Mouse (Mus musculus): Measurements from ENCODE around the gene Gm20388. TPM values are rescaled to one million over a fixed set of nuclear protein-coding genes. Genes with fewer than 3 reads are reported as not detected.

Gm20388 gene
- polyA plus RNA-seq, 1 experiment from 2014 or later = not detected

DNA sequence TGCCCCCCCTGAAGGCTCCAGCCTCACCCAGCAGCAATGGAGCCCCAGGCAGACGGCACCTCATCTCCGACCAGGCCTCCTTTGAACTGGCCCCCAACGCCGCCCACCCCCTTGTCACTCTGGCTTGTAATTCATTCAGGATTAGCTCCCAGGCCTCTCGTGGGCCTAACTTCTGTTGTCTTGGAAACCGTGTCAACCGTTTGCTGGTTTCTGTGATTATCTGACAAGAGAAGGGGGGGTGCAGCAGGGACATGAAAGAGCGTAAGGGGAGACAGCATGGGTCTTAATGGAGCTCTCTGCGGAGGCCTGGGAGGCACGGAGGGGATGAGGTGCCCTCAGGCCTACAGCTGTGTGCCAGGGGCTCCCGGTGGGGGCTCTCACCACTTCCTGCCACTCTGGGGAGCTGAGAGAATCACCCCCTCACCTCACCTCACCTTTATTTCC, 586.9 kb downstream of the Gm20388 start:
- 0 out of 2 replicates have a peak overlapping the region, but pooled peaks have one; percentile 3 for H3K4me3 ChIP-seq
- H3K4me2 ChIP-seq (replicated peaks) = peak overlapping the region; percentile 33
- ATAC-seq (replicated peaks) = no peak
- H3K27ac ChIP-seq (replicated peaks) = peak overlapping the region; percentile 63
- H3K9ac ChIP-seq (replicated peaks) = peak overlapping the region; percentile 30; the same call in 1 of the 2 replicates
- H3K4me1 ChIP-seq = peaks cover 89% of the 10 kb centered on the region
- WGBS = 5% methylated on average over 11 of the region's 11 CpGs
- H3K36me3 ChIP-seq = no peaks in the 10 kb centered on the region
- no peaks in the 10 kb centered on the region for H3K27me3 ChIP-seq
- H3K9me3 ChIP-seq = no peaks in the 10 kb centered on the region

DNA sequence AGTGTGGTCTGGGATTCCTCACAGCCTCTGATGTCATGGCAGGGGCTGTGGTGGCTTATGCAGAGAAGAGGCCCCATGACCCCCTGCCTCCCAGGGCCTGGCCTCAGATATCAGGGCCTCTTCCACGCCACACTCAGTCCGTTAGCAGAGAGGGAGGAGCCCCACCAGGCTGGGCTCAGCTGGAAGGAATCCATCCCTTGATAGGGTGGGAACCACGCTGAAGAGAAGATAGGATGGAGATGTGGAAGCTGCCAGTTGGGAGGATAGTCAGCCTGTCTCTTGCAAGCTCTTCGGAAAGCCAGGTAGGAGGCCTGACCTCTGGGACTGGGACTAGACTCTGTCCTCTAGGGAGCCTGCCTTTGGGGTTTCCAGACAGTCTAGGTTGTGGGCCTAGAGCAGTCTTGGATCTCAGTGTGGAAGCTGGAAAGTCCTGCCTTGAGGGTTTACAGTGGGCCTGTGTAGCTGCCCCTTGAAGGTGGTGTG, 587.7 kb downstream of the Gm20388 start:
- Histone ChIP-seq H3K27me3 (no peaks in the 10 kb centered on the region), H3K27ac (replicated peaks) (peak overlapping the region; percentile 63), H3K4me1 (peaks cover 89% of the 10 kb centered on the region), H3K9ac (replicated peaks) (0 out of 2 replicates have a peak overlapping the region, but pooled peaks have one; percentile 11), H3K4me3 (no peak overlapping the region), H3K36me3 (no peaks in the 10 kb centered on the region), H3K4me2 (replicated peaks) (peak overlapping the region; percentile 33), H3K9me3 (no peaks in the 10 kb centered on the region)
- ATAC-seq (replicated peaks) = no peak
- 14% methylated on average over 4 of the region's 4 CpGs for WGBS

DNA sequence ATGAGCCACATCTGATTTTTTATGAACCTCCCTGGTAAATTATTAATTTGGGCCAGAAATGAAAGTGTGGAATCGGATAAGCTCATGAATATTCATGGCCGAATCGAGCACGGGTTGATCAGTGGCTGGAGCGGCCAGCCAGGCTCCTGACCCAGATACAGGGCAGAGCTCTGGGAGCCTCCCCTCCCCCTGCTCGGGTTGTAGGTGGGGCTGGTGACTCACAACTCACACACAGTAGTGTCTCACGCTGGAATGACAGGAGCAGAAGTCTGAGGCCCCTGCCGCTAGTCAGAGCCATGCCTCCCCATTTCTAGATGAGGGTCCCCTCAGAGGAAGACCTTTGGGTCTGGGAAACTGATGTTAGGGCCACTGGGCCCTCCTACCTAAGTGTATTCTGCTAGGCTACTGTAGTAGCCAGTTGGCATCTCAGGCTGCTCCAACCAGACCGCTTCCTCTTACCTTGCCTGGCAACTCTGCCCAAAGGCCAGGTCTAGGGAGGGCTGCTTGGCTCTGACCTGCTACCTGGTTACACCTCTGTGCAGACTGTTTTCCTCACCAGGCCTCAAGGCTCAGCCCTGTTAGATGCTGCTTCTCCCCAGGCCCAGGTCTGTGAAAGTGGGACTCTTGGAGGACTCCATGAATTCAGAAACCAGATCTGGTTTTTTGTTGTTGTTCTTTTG, 588.4 kb downstream of the Gm20388 start:
- Histone ChIP-seq H3K4me2 (replicated peaks) (peak overlapping the region; percentile 33), H3K4me1 (peaks cover 89% of the 10 kb centered on the region), H3K9ac (replicated peaks) (0 out of 2 replicates have a peak overlapping the region, but pooled peaks have one; percentile 11), H3K9me3 (no peaks in the 10 kb centered on the region), H3K36me3 (no peaks in the 10 kb centered on the region), H3K27me3 (no peaks in the 10 kb centered on the region), H3K27ac (replicated peaks) (peak overlapping the region; percentile 63; the same call in 1 of the 2 replicates), H3K4me3 (no peak overlapping the region)
- WGBS = 20% methylated on average over 9 of the region's 9 CpGs
- no peak for ATAC-seq (replicated peaks)

DNA sequence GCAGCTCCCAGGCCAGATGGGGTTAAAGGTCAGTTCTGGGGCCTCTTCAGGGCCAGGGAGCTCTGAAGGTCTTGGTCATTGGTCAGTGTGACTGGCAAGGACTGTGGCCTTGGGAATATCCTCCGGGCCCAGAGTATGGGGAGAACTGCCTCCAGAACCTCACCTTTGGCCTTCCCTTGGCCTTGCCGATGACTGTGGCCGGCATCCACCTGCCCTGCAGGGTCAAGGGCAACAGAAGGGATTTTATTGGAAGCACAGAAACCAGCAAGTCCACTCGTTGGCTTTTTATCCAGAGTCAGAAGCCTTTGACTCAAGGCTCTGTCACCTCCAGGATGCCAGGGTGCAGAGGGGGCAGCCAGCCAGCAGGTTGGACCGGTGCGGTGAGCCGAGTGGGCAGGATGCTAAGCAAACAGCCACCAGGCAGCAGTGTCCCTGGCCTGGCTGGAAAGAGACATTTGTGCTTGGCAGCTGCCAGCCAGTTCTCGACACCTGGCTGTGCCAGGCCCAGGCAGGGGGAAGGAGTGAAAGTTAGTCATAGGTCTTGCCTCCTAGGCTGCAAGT, 590.1 kb downstream of the Gm20388 start:
- no peaks in the 10 kb centered on the region for H3K27me3 ChIP-seq
- no peaks in the 10 kb centered on the region for H3K36me3 ChIP-seq
- no peak for ATAC-seq (replicated peaks)
- H3K4me2 ChIP-seq (replicated peaks) = no peak overlapping the region
- H3K9me3 ChIP-seq = no peaks in the 10 kb centered on the region
- WGBS = 74% methylated on average over 8 of the region's 8 CpGs
- peaks cover 89% of the 10 kb centered on the region for H3K4me1 ChIP-seq
- no peak overlapping the region for H3K4me3 ChIP-seq
- no peak overlapping the region for H3K27ac ChIP-seq (replicated peaks)
- H3K9ac ChIP-seq (replicated peaks) = no peak overlapping the region

DNA sequence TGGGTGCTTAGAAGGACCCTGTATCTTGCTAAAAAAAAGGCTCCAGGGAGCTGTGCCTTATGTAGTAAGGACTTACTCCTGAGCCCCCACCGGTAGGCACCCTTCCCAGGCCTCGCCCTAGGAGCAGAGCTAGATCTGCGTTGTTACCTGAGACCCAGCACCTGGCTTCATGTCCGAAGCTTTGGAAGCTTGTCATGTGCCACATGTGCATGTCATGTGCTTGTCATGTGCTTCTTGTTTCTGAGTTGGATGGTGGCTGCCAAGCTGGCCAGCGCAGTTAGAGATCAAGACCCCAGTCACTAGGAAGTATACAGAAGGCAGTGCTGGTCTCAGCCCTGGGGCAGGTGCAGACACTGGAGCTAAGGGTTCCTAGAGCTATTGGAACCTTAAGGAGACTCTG, 590.8 kb downstream of the Gm20388 start:
- WGBS = 87% methylated on average over 5 of the region's 5 CpGs
- H3K27me3 ChIP-seq = no peaks in the 10 kb centered on the region
- H3K36me3 ChIP-seq = no peaks in the 10 kb centered on the region
- H3K9ac ChIP-seq (replicated peaks) = no peak overlapping the region
- peaks cover 93% of the 10 kb centered on the region for H3K4me1 ChIP-seq
- H3K4me2 ChIP-seq (replicated peaks) = no peak overlapping the region
- H3K9me3 ChIP-seq = no peaks in the 10 kb centered on the region
- H3K4me3 ChIP-seq = no peak overlapping the region
- H3K27ac ChIP-seq (replicated peaks) = no peak overlapping the region
- ATAC-seq (replicated peaks) = no peak

DNA sequence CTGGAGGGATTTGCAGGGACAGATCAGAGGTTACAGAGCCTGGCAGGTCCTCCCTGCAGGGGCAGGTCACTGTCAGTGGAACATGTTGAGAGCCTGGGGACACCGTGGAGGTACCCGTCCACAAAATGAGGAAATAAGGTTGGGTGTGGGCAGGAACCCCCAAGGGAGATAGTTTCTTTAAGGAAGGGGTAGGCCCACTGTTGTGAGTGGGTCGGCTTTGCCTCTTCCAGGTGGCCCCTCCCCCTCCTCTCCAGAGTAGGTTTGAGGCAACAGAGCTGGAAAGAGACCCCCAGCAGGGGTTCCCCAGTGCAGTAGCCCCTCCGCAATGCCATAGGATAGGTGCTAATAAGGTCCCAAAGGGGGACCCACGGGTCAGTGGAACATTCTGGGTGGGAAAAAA, 591.8 kb downstream of the Gm20388 start:
- no peaks in the 10 kb centered on the region for H3K9me3 ChIP-seq
- no peaks in the 10 kb centered on the region for H3K27me3 ChIP-seq
- H3K9ac ChIP-seq (replicated peaks) = no peak overlapping the region
- 52% methylated on average over 5 of the region's 5 CpGs for WGBS
- no peak overlapping the region for H3K4me3 ChIP-seq
- no peak for ATAC-seq (replicated peaks)
- H3K36me3 ChIP-seq = no peaks in the 10 kb centered on the region
- H3K27ac ChIP-seq (replicated peaks) = no peak overlapping the region
- no peak overlapping the region for H3K4me2 ChIP-seq (replicated peaks)
- peaks cover 93% of the 10 kb centered on the region for H3K4me1 ChIP-seq

DNA sequence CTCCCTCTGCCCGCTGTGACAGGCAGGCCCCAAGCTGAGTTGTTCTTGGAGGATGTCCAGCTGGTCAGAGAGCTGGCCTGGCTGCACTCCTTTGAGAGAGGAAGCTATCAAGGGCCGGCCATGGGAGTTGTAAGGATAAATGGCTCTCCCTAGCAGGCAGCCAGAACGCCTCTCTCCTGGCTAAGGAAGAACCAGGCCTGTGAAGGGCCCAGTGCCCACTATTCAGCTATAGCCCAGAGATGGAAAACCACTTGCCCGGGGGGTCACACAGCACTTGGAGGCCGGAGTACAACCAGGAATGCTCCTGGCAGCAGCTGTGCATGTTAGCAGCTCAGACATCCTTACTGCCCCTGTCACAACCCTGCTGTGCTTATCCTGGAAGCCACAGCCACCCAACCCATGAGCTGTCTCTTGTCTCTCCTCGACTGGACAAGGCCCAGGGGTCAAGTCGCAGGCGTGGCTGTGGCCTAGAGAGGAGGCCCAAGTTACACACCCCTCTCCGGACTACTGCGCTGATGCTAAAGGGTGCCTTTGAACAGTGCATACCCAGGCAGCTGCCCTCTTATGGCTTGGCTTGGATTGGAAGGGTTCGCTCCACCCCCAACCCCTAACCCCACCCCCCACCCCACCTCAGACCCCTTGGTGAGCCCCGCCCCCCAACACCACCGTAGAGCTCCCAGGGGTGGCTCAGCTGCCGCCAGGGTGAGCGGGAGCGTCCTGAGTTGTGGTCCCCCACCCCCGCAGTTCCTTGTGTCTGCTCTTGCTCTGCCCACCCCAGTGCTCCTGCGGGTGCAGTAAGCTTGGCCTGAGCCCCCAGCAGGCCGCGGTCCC, 593.8 kb downstream of the Gm20388 start:
- H3K36me3 ChIP-seq = no peaks in the 10 kb centered on the region
- no peaks in the 10 kb centered on the region for H3K9me3 ChIP-seq
- peak overlapping the region; percentile 88 for H3K27ac ChIP-seq (replicated peaks)
- peak overlapping the region; percentile 46 for H3K4me2 ChIP-seq (replicated peaks)
- WGBS = 5% methylated on average over 18 of the region's 20 CpGs
- peak; percentile 26; the same call in 1 of the 2 replicates for ATAC-seq (replicated peaks)
- peak overlapping the region; percentile 38 for H3K9ac ChIP-seq (replicated peaks)
- peak overlapping the region; percentile 25 for H3K4me3 ChIP-seq
- H3K4me1 ChIP-seq = peaks cover 93% of the 10 kb centered on the region
- H3K27me3 ChIP-seq = no peaks in the 10 kb centered on the region

DNA sequence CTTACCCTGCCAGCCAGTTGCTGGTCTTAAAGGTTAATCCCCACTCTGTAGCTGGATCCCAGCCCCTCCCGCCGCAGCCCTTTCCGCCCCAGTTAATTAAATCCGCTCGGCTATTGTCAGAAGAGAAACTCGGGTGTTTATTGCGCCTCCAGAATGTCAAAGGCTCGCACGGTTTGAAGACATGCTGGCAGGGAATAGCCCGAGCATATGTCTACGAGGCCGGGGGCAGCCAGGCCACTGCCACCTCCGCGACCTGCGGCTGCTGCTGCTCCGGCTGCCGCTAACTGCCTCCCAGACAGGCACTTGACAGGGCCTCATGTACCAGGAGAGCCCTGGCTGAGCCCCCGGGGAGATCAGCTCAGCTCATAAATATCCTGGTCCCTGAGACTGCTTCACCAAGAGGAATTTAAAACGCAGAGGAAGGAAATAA, 594.5 kb downstream of the Gm20388 start:
- ATAC-seq (replicated peaks) = peak; percentile 39; the same call in 1 of the 2 replicates
- no peaks in the 10 kb centered on the region for H3K27me3 ChIP-seq
- 1% methylated on average over 19 of the region's 19 CpGs for WGBS
- no peaks in the 10 kb centered on the region for H3K9me3 ChIP-seq
- H3K4me1 ChIP-seq = peaks cover 95% of the 10 kb centered on the region
- H3K4me3 ChIP-seq = peak overlapping the region; percentile 25
- peak overlapping the region; percentile 88 for H3K27ac ChIP-seq (replicated peaks)
- peak overlapping the region; percentile 38 for H3K9ac ChIP-seq (replicated peaks)
- no peaks in the 10 kb centered on the region for H3K36me3 ChIP-seq
- peak overlapping the region; percentile 46 for H3K4me2 ChIP-seq (replicated peaks)

DNA sequence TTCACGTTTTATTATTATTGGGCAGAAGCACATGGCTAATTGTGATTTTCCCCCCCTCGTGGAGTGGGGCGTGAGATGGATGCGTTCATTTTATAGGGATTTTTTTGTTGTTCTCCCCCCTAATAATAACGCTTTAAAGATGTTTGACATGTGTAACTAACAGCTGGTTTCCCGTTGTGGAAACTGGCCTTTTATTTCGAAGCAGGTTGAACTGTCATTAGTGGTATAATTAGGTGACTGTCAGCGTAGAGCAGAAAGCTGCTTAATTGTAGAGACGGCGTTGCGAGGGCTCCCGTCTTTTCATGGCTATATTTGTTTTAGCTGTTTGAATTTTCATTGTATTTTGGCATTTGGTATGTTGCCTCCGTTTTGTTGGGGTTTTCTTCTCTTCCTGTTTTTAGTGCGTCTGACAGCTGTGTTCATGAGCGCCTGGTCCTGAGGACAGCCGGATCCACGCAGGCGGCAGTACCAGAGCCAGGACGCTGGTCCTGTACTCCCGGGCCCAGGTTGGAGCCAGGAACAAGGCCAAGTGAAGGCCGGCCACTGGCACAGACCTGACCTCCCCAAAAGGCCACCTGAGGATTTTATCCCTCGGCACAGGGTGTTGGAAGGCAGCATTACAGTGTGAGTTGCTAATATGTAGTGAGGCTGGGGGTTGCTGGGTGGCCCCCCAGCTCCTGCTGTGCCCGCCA, 595.1 kb downstream of the Gm20388 start:
- no peak for ATAC-seq (replicated peaks)
- Histone ChIP-seq H3K4me3 (peak overlapping the region; percentile 25), H3K36me3 (no peaks in the 10 kb centered on the region), H3K4me2 (replicated peaks) (peak overlapping the region; percentile 46), H3K4me1 (peaks cover 95% of the 10 kb centered on the region), H3K9me3 (no peaks in the 10 kb centered on the region), H3K27ac (replicated peaks) (peak overlapping the region; percentile 88), H3K9ac (replicated peaks) (peak overlapping the region; percentile 38), H3K27me3 (no peaks in the 10 kb centered on the region)
- 5% methylated on average over 23 of the region's 23 CpGs for WGBS

DNA sequence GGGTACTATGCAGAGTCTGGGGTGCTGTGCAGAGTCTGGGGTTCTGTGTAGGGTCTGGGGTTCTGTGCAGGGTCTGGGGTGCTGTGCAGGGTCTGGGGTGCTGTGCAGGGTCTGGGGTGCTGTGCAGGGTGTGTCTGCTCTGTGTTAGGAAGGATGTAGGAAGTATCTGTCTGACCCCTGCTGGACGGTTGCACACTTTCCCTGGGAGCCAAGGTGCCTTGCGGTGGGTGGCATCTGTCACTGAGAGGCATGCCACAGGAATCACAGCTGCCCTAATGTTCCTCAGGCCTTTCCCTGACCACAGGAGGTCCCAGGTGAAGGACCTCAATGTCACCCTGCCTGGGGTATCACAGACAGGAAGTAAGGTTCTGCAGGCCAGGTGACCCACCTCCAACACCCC, 595.9 kb downstream of the Gm20388 start:
- Histone ChIP-seq H3K27me3 (no peaks in the 10 kb centered on the region), H3K9me3 (no peaks in the 10 kb centered on the region), H3K4me3 (no peak overlapping the region), H3K4me2 (replicated peaks) (no peak overlapping the region), H3K4me1 (peaks cover 95% of the 10 kb centered on the region), H3K36me3 (no peaks in the 10 kb centered on the region), H3K9ac (replicated peaks) (no peak overlapping the region), H3K27ac (replicated peaks) (peak overlapping the region; percentile 88)
- no peak for ATAC-seq (replicated peaks)
- WGBS = 48% methylated on average over 2 of the region's 2 CpGs

DNA sequence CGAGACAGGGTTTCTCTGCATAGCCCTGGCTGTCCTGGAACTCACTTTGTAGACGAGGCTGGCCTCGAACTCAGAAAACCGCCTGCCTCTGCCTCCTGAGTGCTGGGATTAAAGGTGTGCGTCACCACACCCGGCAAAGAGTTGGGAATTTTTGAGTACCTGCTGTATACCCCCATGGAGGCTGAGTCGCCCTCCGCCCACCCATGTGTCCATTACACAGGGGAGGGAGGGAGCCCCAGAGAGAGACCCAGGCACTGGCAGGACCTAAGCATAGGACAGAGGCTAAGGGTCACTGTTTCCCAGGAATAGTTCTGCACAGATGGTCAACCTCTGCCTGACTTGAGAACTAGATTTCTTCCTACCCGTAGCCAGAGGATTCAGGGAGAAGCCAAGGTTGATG, 596.6 kb downstream of the Gm20388 start:
- H3K4me2 ChIP-seq (replicated peaks) = no peak overlapping the region
- H3K4me1 ChIP-seq = peaks cover 99% of the 10 kb centered on the region
- no peak overlapping the region for H3K4me3 ChIP-seq
- H3K9ac ChIP-seq (replicated peaks) = no peak overlapping the region
- no peaks in the 10 kb centered on the region for H3K9me3 ChIP-seq
- H3K27me3 ChIP-seq = no peaks in the 10 kb centered on the region
- 0 out of 2 replicates have a peak overlapping the region, but pooled peaks have one; percentile 23 for H3K27ac ChIP-seq (replicated peaks)
- 90% methylated on average over 9 of the region's 9 CpGs for WGBS
- no peaks in the 10 kb centered on the region for H3K36me3 ChIP-seq
- no peak for ATAC-seq (replicated peaks)

Data from forebrain, embryonic 15.5 days (tissue).